Mouse (Mus musculus) MEL (cell line): ENCODE results near the gene Ppfia2.

Experiments used
- BHLHE40 ChIP-seq: IDR thresholded peaks from 2 replicates; pipeline ENCODE4 v1.6.1; 2012; ENCODE audit warnings: low read depth, mild to moderate bottlenecking, inconsistent platforms, low read length, improper control_type of control experiment, borderline replicate concordance
- CTCF ChIP-seq, 3 experiments: IDR thresholded peaks in 2 of 3; conservative IDR thresholded peaks in 1 of 3; 2 replicates each; pipeline ENCODE4 v1.5.1; 2011 to 2012; ENCODE audit warnings: low read length in 3 of 3, low read depth in 2 of 3, mild to moderate bottlenecking in 2 of 3, improper control_type of control experiment in 1 of 3, inconsistent platforms in 1 of 3, mixed read lengths in 1 of 3, moderate library complexity in 1 of 3; ENCODE audit not compliant: control insufficient read depth in 1 of 3, insufficient read depth in 1 of 3, poor library complexity in 1 of 3, severe bottlenecking in 1 of 3
- EP300 ChIP-seq, 2 experiments: IDR thresholded peaks; 2 replicates each; pipeline ENCODE4 v1.6.1; 2011; ENCODE audit warnings: improper control_type of control experiment in 2 of 2, low read length in 2 of 2, low read depth in 1 of 2, mild to moderate bottlenecking in 1 of 2
- GATA1 ChIP-seq: IDR thresholded peaks from 2 replicates; pipeline ENCODE4 v1.6.1; 2011; ENCODE audit warnings: low read depth, low read length, improper control_type of control experiment
- JUND ChIP-seq: IDR thresholded peaks from 2 replicates; pipeline ENCODE4 v1.6.1; 2011; ENCODE audit warnings: low read depth, mild to moderate bottlenecking, improper control_type of control experiment, low read length
- MAX ChIP-seq: IDR thresholded peaks from 2 replicates; pipeline ENCODE4 v1.6.1; 2011; ENCODE audit warnings: low read length, improper control_type of control experiment
- MYC ChIP-seq: IDR thresholded peaks from 2 replicates; pipeline ENCODE4 v1.6.1; 2011; ENCODE audit warnings: low read depth, mild to moderate bottlenecking, low read length, improper control_type of control experiment, moderate library complexity
- POLR2A ChIP-seq, 2 experiments: IDR thresholded peaks; 2 replicates each; pipeline ENCODE4 v1.6.1; 2011 to 2012; ENCODE audit warnings: low read length in 2 of 2, mild to moderate bottlenecking in 2 of 2, control low read depth in 1 of 2, improper control_type of control experiment in 1 of 2, low read depth in 1 of 2, moderate library complexity in 1 of 2; ENCODE audit not compliant: control insufficient read depth in 1 of 2, insufficient read depth in 1 of 2, poor library complexity in 1 of 2
- POLR2AphosphoS5 ChIP-seq: IDR thresholded peaks from 2 replicates; pipeline ENCODE4 v1.6.1; 2012; ENCODE audit warnings: low read depth, borderline replicate concordance, mild to moderate bottlenecking, inconsistent platforms, low read length, moderate library complexity, mixed read lengths
- RCOR1 ChIP-seq: IDR thresholded peaks from 2 replicates; pipeline ENCODE4 v1.6.1; 2012; ENCODE audit warnings: low read depth, mild to moderate bottlenecking, inconsistent platforms, low read length, improper control_type of control experiment
- TAL1 ChIP-seq: IDR thresholded peaks from 2 replicates; pipeline ENCODE4 v1.6.1; 2012; ENCODE audit warnings: mild to moderate bottlenecking, inconsistent platforms, low read length, moderate library complexity, mixed read lengths
- TCF12 ChIP-seq: IDR thresholded peaks from 2 replicates; pipeline ENCODE4 v1.6.1; 2014; ENCODE audit warnings: low read depth, mild to moderate bottlenecking, inconsistent platforms, low read length, improper control_type of control experiment, moderate library complexity

DNA sequence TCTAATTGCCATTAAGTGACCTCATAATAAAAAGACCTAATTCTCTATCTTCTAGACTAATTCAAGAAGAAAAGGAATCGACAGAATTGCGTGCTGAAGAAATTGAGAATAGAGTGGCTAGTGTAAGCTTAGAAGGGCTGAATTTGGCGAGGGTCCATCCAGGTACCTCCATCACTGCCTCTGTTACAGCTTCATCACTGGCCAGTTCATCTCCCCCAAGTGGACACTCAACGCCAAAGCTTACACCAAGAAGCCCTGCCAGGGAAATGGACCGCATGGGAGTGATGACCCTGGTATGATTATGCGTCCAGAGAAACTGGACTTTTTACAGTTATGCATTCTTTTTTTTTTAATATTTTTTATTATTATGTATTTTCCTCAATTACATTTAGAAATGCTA, 388.0 kb downstream of the Ppfia2 start:
- TF ChIP-seq GATA1 (no peak), MAX (no peak), CTCF (IDR thresholded peaks at IDR 0.05 in 2 of 3, conservative IDR thresholded peaks at IDR 0.05 in 1 of 3; ENCODE audit: control insufficient read depth in 1 of 3, insufficient read depth in 1 of 3, low read depth in 2 of 3, low read length in 3 of 3, poor library complexity in 1 of 3, severe bottlenecking in 1 of 3) (no peak), BHLHE40 (no peak), JUND (no peak), MYC (no peak), POLR2A (IDR thresholded peaks at IDR 0.05; ENCODE audit: control insufficient read depth in 1 of 2, insufficient read depth in 1 of 2, low read depth in 1 of 2, low read length in 2 of 2, poor library complexity in 1 of 2) (no peak), TAL1 (no peak), POLR2AphosphoS5 (no peak), EP300 (IDR thresholded peaks at IDR 0.05; ENCODE audit: low read depth in 1 of 2, low read length in 2 of 2) (no peak), RCOR1 (no peak), TCF12 (no peak)
